Mouse (Mus musculus) limb, embryonic 14.5 days (tissue): ENCODE measurements around the gene Chrdl2. TPM values are rescaled to one million over a fixed set of nuclear protein-coding genes. Genes with fewer than 3 reads are reported as not detected.

ENCODE experiments used
- ATAC-seq: fragments of 200-750 bp; cut with Nextera tagmentation; 2 replicates; pipeline ENCODE4 v1.8.0; 2017; ENCODE audit warnings: low read depth, moderate number of reproducible peaks, moderate TSS enrichment; ENCODE audit not compliant: low FRiP score
- DNase-seq: peaks from one replicate; pipeline ENCODE4 v3.0.0-alpha.2; 2015; ENCODE audit warnings: low spot score
- H3K27ac ChIP-seq: fragments of 300-500 bp; sonication (generic); replicated peaks from 2 replicates; pipeline ENCODE4 v1.5.1; 2014; ENCODE audit warnings: low read depth, mild to moderate bottlenecking, low read length, moderate library complexity, mixed read lengths
- H3K27me3 ChIP-seq: fragments of 300-500 bp; sonication (generic); 2 replicates; pipeline ENCODE4 v1.6.1; 2014; ENCODE audit warnings: low read length, mixed read lengths; ENCODE audit not compliant: control insufficient read depth, insufficient read depth
- H3K36me3 ChIP-seq: fragments of 300-500 bp; sonication (generic); 2 replicates; pipeline ENCODE4 v1.6.1; 2014; ENCODE audit warnings: mild to moderate bottlenecking, low read length, moderate library complexity, mixed read lengths; ENCODE audit not compliant: control insufficient read depth, insufficient read depth
- H3K4me1 ChIP-seq: fragments of 300-500 bp; sonication (generic); 2 replicates; pipeline ENCODE4 v1.6.1; 2014; ENCODE audit warnings: antibody characterized with exemption, low read length, mixed read lengths; ENCODE audit not compliant: control insufficient read depth, insufficient read depth
- H3K4me2 ChIP-seq: fragments of 300-500 bp; sonication (generic); replicated peaks from 2 replicates; pipeline ENCODE4 v1.6.1; 2014; ENCODE audit warnings: low read depth, mild to moderate bottlenecking, low read length, moderate library complexity; ENCODE audit not compliant: severe bottlenecking
- H3K4me3 ChIP-seq: fragments of 300-500 bp; sonication (generic); replicated peaks from 2 replicates; pipeline ENCODE4 v1.5.1; 2014; ENCODE audit warnings: low read length
- H3K9ac ChIP-seq: fragments of 300-500 bp; sonication (generic); 2 replicates; pipeline ENCODE4 v1.6.1; 2014; ENCODE audit warnings: mild to moderate bottlenecking, low read depth, low read length, moderate library complexity; ENCODE audit not compliant: severe bottlenecking
- H3K9me3 ChIP-seq: fragments of 300-500 bp; sonication (generic); 2 replicates; pipeline ENCODE4 v1.6.1; 2016; ENCODE audit warnings: low read length; ENCODE audit not compliant: control insufficient read depth
- POLR2A ChIP-seq: fragments of 200-500 bp; IDR thresholded peaks from 2 replicates; pipeline ENCODE4 v1.8.0; 2012; ENCODE audit warnings: inconsistent platforms, mild to moderate bottlenecking, moderate library complexity, borderline replicate concordance; ENCODE audit not compliant: insufficient read depth, insufficient read length; ENCODE audit errors: extremely low read depth
- WGBS: fragments of 180-500 bp; shearing (Covaris S2); extraction: QIAGEN DNeasy Blood & Tissue Kit; methylation state at CpG from one replicate; pipeline ENCODE4 v1.1.7; 2014; 5-methylcytosine and 5-hydroxymethylcytosine counted together
- polyA plus RNA-seq, 2 experiments: library from polyadenylated mRNA; depleted of rRNA in 1 of 2; stranded (reverse) in 1 of 2; unstranded in 1 of 2; fragments of >200 nt; fragmentation: Nextera tagmentation in 1 of 2; extraction: Ambion mirVana in 1 of 2; gene quantifications; 2 replicates each; pipeline versions ENCODE4 v1.2.1 to v1.2.3; 2012 to 2014

Gene Chrdl2
- polyA plus RNA-seq, 2 experiments, result 2.1 to 4.0 TPM

DNA sequence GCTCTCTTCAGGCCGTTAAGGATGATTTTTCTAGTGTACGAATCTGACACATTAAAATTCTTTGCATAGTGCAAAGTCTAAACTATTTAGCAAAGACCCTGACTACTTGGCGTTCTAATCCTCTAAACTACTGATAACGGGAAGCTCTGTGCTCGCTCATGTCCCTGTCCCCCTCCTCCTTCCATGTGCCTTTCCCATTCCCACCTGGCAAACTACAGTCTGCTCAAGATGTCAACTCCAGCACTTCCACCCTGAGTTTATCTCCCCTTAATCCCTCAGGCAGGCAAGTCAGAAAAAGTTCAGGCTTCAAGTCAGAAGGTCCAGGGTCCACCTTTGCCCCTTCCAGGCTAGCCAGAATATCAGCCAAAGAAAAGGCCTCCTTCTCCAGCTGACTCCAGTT is 70.3 kb downstream of the Chrdl2 start:
- ATAC-seq, result no peak
- WGBS, result 84% methylated on average over 5 of the region's 5 CpGs
- no peak for TF ChIP-seq POLR2A

DNA sequence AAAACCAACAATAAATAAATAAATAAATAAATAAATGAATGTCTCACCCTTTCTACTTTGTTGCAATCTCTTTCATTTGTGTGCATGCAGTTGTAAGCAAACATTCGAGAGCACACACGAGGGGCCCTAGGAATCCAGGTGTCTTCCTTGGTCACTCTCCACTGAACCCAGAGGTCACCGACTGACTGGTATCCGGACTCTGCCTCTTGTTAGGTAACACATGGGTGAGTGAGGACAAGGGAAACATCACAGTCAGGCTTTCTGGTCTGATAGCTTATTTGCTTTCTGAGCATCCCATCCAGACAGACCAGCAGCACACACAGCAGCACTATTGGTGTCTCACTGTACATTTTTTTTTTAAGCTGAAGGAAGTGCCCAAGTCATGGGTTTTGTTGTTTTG is 71.1 kb downstream of the Chrdl2 start:
- no peak for ATAC-seq
- H3K36me3 ChIP-seq, result peaks cover 3% of the 10 kb centered on the region; the same call in 1 of the 2 replicates
- H3K4me2 ChIP-seq, result no peak overlapping the region
- H3K9me3 ChIP-seq, result no peaks in the 10 kb centered on the region
- no peaks in the 10 kb centered on the region for H3K4me1 ChIP-seq
- no peak overlapping the region for H3K9ac ChIP-seq
- no peaks in the 10 kb centered on the region for H3K27me3 ChIP-seq
- no peak for TF ChIP-seq POLR2A
- H3K27ac ChIP-seq, result no peak overlapping the region
- 88% methylated on average over 4 of the region's 4 CpGs for WGBS
- H3K4me3 ChIP-seq, result no peak overlapping the region
- DNase-seq, result no peak

More for the DNA sequence above, 70.3 kb downstream of the Chrdl2 start:
- Histone ChIP-seq H3K36me3 (0 out of 2 replicates have a peak, but pooled peaks cover under 1% of the 10 kb centered on the region), H3K4me2 (no peak overlapping the region), H3K9me3 (no peaks in the 10 kb centered on the region), H3K4me3 (no peak overlapping the region), H3K27me3 (no peaks in the 10 kb centered on the region), H3K4me1 (no peaks in the 10 kb centered on the region), H3K9ac (no peak overlapping the region), H3K27ac (no peak overlapping the region)
- DNase-seq, result no peak

DNA sequence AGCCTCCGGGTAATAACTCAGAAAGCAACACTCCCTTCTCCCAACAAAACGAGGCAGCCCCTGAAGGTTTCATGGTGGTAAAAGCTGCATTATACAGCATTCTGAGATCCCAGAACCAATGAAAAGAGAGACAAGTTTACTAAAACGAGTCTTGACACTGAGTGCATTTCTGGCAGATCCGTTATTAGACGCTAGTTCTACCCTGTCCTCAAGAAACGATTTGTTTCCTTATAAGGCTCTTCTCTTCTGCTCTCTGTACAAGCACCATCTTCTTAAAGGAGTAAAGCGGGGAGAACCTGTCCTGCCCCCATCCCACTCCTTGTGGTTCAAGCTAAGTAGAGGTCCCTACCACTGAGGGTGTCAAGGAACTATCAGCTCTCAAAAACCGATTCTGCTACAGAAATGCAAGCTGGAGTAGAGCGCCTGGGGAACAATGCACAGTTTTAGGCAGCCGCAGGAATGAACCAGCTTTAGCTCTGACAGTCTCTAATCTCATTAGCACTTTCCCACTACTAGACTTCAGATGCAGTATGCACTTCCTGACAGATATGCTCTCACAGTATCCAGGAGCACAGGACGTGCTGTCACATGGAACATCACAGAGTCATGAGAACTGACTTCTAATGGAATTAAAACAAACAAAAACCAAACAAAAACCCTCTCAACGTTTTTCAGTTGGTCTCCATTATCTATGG is 74.3 kb downstream of the Chrdl2 start:
- Histone ChIP-seq H3K4me2 (no peak overlapping the region), H3K27me3 (no peaks in the 10 kb centered on the region), H3K36me3 (peaks cover 34% of the 10 kb centered on the region), H3K9me3 (no peaks in the 10 kb centered on the region), H3K4me3 (no peak overlapping the region), H3K4me1 (no peaks in the 10 kb centered on the region), H3K9ac (no peak overlapping the region), H3K27ac (no peak overlapping the region)
- no peak for ATAC-seq
- 73% methylated on average over 12 of the region's 12 CpGs for WGBS
- no peak for DNase-seq
- TF ChIP-seq POLR2A, result no peak

DNA sequence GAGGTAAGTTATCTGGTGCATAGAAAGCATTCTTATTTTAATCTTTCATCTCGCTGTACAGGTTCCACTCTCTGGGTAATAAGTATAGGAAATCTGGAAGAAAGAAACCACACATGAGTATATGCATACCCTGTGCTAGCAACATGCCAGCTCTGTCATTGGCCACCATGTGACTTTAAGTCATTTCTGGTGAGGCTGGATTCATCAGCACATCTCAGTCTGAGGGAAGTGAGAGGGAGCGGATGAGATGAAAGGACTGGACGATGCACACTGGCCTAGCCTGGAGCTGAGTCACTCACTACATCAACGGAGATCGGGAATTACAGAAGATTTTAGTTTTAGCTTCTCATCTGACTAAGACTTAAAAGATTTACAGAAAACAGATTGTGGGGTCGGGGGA is 76.9 kb downstream of the Chrdl2 start:
- ATAC-seq (no peak), DNase-seq (no peak)
- H3K36me3 ChIP-seq, result peaks cover 58% of the 10 kb centered on the region
- H3K27me3 ChIP-seq, result no peaks in the 10 kb centered on the region
- no peak overlapping the region for H3K4me2 ChIP-seq
- TF ChIP-seq POLR2A, result no peak
- no peaks in the 10 kb centered on the region for H3K4me1 ChIP-seq
- 94% methylated on average over 6 of the region's 6 CpGs for WGBS
- no peak overlapping the region for H3K27ac ChIP-seq
- no peak overlapping the region for H3K4me3 ChIP-seq
- no peak overlapping the region for H3K9ac ChIP-seq
- no peaks in the 10 kb centered on the region for H3K9me3 ChIP-seq

DNA sequence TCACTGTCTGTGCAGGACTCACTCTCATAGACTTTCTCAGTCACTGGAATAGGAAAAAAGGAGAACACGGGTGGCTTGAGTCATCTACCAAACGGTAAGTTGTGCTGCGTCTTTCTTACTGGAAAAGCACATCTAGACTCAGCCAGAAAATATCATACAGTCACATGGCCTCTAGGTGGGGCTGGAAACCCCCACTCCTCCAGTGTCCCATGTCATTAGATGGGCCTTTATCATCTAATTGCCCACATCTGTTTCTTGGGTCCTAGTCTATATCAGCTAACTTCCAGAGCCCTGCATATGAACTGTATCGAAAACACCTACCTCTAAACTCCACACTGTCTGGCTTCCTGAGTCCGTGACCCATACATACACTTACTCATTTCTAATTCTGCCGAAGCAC is 77.8 kb downstream of the Chrdl2 start:
- Histone ChIP-seq H3K4me3 (no peak overlapping the region), H3K27me3 (no peaks in the 10 kb centered on the region), H3K27ac (no peak overlapping the region), H3K9me3 (no peaks in the 10 kb centered on the region), H3K36me3 (peaks cover 63% of the 10 kb centered on the region), H3K4me2 (no peak overlapping the region), H3K4me1 (no peaks in the 10 kb centered on the region), H3K9ac (no peak overlapping the region)
- DNase-seq, result no peak
- TF ChIP-seq POLR2A, result no peak
- WGBS, result 93% methylated on average over 6 of the region's 6 CpGs
- no peak for ATAC-seq

Other genes starting within 250 kb of the Chrdl2 start
- not detected in 2 replicates for gene Olfr521, start 242.7 kb upstream of the Chrdl2 start, polyA plus RNA-seq (2012; rRNA removed)
- gene Olfr521, start 242.7 kb upstream of the Chrdl2 start, polyA plus RNA-seq (2014; fragmentation: Nextera tagmentation; extraction: Ambion mirVana), result not detected in 2 replicates
- 3.2 TPM in 2 replicates for gene Neu3, start 177.8 kb upstream of the Chrdl2 start, polyA plus RNA-seq (2012; rRNA removed)
- 3.0 TPM in 2 replicates for gene Neu3, start 177.8 kb upstream of the Chrdl2 start, polyA plus RNA-seq (2014; fragmentation: Nextera tagmentation; extraction: Ambion mirVana)
- gene Xrra1, start 147.1 kb upstream of the Chrdl2 start, polyA plus RNA-seq (2012; rRNA removed), result 0.20 and 0.28 TPM in 2 replicates
- gene Xrra1, start 147.1 kb upstream of the Chrdl2 start, polyA plus RNA-seq (2014; fragmentation: Nextera tagmentation; extraction: Ambion mirVana), result 0.23 and 0.25 TPM in 2 replicates
- gene Spcs2, start 142.7 kb upstream of the Chrdl2 start, polyA plus RNA-seq (2012; rRNA removed), result 95.1 and 115 TPM in 2 replicates
- 293 and 301 TPM in 2 replicates for gene Spcs2, start 142.7 kb upstream of the Chrdl2 start, polyA plus RNA-seq (2014; fragmentation: Nextera tagmentation; extraction: Ambion mirVana)
- 9.7 and 10.5 TPM in 2 replicates for gene Rnf169, start 25.7 kb upstream of the Chrdl2 start, polyA plus RNA-seq (2012; rRNA removed)
- gene Rnf169, start 25.7 kb upstream of the Chrdl2 start, polyA plus RNA-seq (2014; fragmentation: Nextera tagmentation; extraction: Ambion mirVana), result 7.3 and 9.6 TPM in 2 replicates
- gene Pold3, start 115.4 kb downstream of the Chrdl2 start, polyA plus RNA-seq (2012; rRNA removed), result 40.3 and 51.0 TPM in 2 replicates
- gene Pold3, start 115.4 kb downstream of the Chrdl2 start, polyA plus RNA-seq (2014; fragmentation: Nextera tagmentation; extraction: Ambion mirVana), result 53.5 and 55.6 TPM in 2 replicates
- 16.3 and 18.3 TPM in 2 replicates for gene Lipt2, start 153.1 kb downstream of the Chrdl2 start, polyA plus RNA-seq (2012; rRNA removed)
- 23.6 and 25.5 TPM in 2 replicates for gene Lipt2, start 153.1 kb downstream of the Chrdl2 start, polyA plus RNA-seq (2014; fragmentation: Nextera tagmentation; extraction: Ambion mirVana)
- 17.3 and 21.8 TPM in 2 replicates for gene Kcne3, start 170.3 kb downstream of the Chrdl2 start, polyA plus RNA-seq (2012; rRNA removed)
- gene Kcne3, start 170.3 kb downstream of the Chrdl2 start, polyA plus RNA-seq (2014; fragmentation: Nextera tagmentation; extraction: Ambion mirVana), result 8.7 and 10.7 TPM in 2 replicates
- 4.9 and 5.1 TPM in 2 replicates for gene Pgm2l1, start 221.2 kb downstream of the Chrdl2 start, polyA plus RNA-seq (2012; rRNA removed)
- 3.2 and 4.1 TPM in 2 replicates for gene Pgm2l1, start 221.2 kb downstream of the Chrdl2 start, polyA plus RNA-seq (2014; fragmentation: Nextera tagmentation; extraction: Ambion mirVana)